Mouse (Mus musculus) CH12.LX (cell line): ENCODE data around the gene Ccdc81. TPM values are rescaled to one million over a fixed set of nuclear protein-coding genes. Genes with fewer than 3 reads are reported as not detected.
A peak's percentile ranks its signal among the peaks of the same experiment; 100 is the strongest.

Experiments used
- DNase-seq: peaks from one replicate; pipeline ENCODE4 v3.0.0-alpha.2; 2013; ENCODE audit errors: extremely low read depth
- H3K27ac ChIP-seq: 2 replicates; pipeline ENCODE4 v1.5.1; 2012; ENCODE audit warnings: low read depth, mild to moderate bottlenecking, control low read depth, moderate library complexity; ENCODE audit not compliant: insufficient read depth
- H3K27me3 ChIP-seq: replicated peaks from 2 replicates; pipeline ENCODE3; 2012; ENCODE audit warnings: inconsistent platforms
- H3K36me3 ChIP-seq, 2 experiments: replicated peaks in 1 of 2; 2 replicates each; pipeline versions ENCODE3 to v1.6.1; 2012; ENCODE audit warnings: inconsistent platforms in 1 of 2, low read length in 1 of 2, mild to moderate bottlenecking in 1 of 2, mixed read lengths in 1 of 2, moderate library complexity in 1 of 2; ENCODE audit not compliant: control insufficient read depth in 1 of 2, insufficient read depth in 1 of 2
- H3K4me1 ChIP-seq, 2 experiments: 2 replicates each; pipeline ENCODE4 v1.6.1; 2012; ENCODE audit warnings: inconsistent platforms in 1 of 2, moderate library complexity in 1 of 2; ENCODE audit not compliant: insufficient read depth in 2 of 2, control insufficient read depth in 1 of 2
- H3K4me2 ChIP-seq: 2 replicates; pipeline ENCODE4 v1.6.1; 2012; ENCODE audit warnings: low read depth, mild to moderate bottlenecking, control low read depth; ENCODE audit not compliant: poor library complexity, insufficient read depth, severe bottlenecking
- H3K4me3 ChIP-seq, 3 experiments: fragments of 150-350 bp in 1 of 3; sonication (generic) in 1 of 3; replicated peaks in 1 of 3; 2 replicates each; pipeline versions ENCODE3 to v1.5.1; 2011 to 2012; ENCODE audit warnings: low read depth in 2 of 3, low read length in 2 of 3, mild to moderate bottlenecking in 2 of 3, moderate library complexity in 2 of 3, control low read depth in 1 of 3, improper control_type of control experiment in 1 of 3, inconsistent platforms in 1 of 3, mixed read lengths in 1 of 3; ENCODE audit not compliant: poor library complexity in 1 of 3
- H3K79me2 ChIP-seq: replicated peaks from 2 replicates; pipeline ENCODE4 v1.6.1; 2012; ENCODE audit warnings: mild to moderate bottlenecking, moderate library complexity; ENCODE audit not compliant: control insufficient read depth, poor library complexity, insufficient read depth, severe bottlenecking; ENCODE audit errors: extremely low read depth
- H3K9ac ChIP-seq: 2 replicates; pipeline ENCODE4 v1.6.1; 2012; ENCODE audit warnings: low read depth, mild to moderate bottlenecking, control low read depth, moderate library complexity; ENCODE audit not compliant: insufficient read depth
- H3K9me3 ChIP-seq: replicated peaks from 2 replicates; pipeline ENCODE3; 2012; ENCODE audit warnings: low read length, inconsistent platforms, mixed read lengths
- CHD1 ChIP-seq: IDR thresholded peaks from 2 replicates; pipeline ENCODE4 v1.6.1; 2012; ENCODE audit warnings: low read depth, low read length, improper control_type of control experiment, inconsistent platforms
- CTCF ChIP-seq, 2 experiments: IDR thresholded peaks in 1 of 2; conservative IDR thresholded peaks in 1 of 2; 2 replicates each; pipeline ENCODE4 v1.5.1; 2011 to 2012; ENCODE audit warnings: low read depth in 2 of 2, low read length in 2 of 2, improper control_type of control experiment in 1 of 2, inconsistent platforms in 1 of 2, mild to moderate bottlenecking in 1 of 2, moderate library complexity in 1 of 2
- E2F4 ChIP-seq: IDR thresholded peaks from 2 replicates; pipeline ENCODE4 v1.6.1; 2011; ENCODE audit warnings: low read depth, low read length, improper control_type of control experiment; ENCODE audit not compliant: insufficient replicate concordance
- EP300 ChIP-seq: IDR thresholded peaks from 2 replicates; pipeline ENCODE4 v1.6.1; 2011; ENCODE audit warnings: low read length, improper control_type of control experiment
- GABPA ChIP-seq: IDR thresholded peaks from 2 replicates; pipeline ENCODE4 v1.6.1; 2012; ENCODE audit warnings: low read depth, low read length, improper control_type of control experiment, inconsistent platforms; ENCODE audit not compliant: insufficient replicate concordance
- HCFC1 ChIP-seq: IDR thresholded peaks from 2 replicates; pipeline ENCODE4 v1.6.1; 2012; ENCODE audit warnings: low read depth, mild to moderate bottlenecking, inconsistent platforms, low read length, improper control_type of control experiment
- IRF4 ChIP-seq: IDR thresholded peaks from 2 replicates; pipeline ENCODE4 v1.6.1; 2014; ENCODE audit warnings: low read depth, mild to moderate bottlenecking, inconsistent platforms, low read length, improper control_type of control experiment
- JUN ChIP-seq: IDR thresholded peaks from 2 replicates; pipeline ENCODE4 v1.6.1; 2011; ENCODE audit warnings: low read depth, mild to moderate bottlenecking, low read length, improper control_type of control experiment, moderate library complexity; ENCODE audit not compliant: insufficient read depth
- JUND ChIP-seq: conservative IDR thresholded peaks from 2 replicates; pipeline ENCODE4 v1.6.1; 2011; ENCODE audit warnings: low read depth, low read length, improper control_type of control experiment
- MXI1 ChIP-seq: IDR thresholded peaks from 2 replicates; pipeline ENCODE4 v1.6.1; 2011; ENCODE audit warnings: mild to moderate bottlenecking, low read depth, low read length, improper control_type of control experiment
- PAX5 ChIP-seq: IDR thresholded peaks from 2 replicates; pipeline ENCODE4 v1.6.1; 2012; ENCODE audit warnings: low read length, inconsistent platforms, mixed read lengths
- POLR2A ChIP-seq: IDR thresholded peaks from 2 replicates; pipeline ENCODE4 v1.6.1; 2011; ENCODE audit warnings: low read depth, mild to moderate bottlenecking, improper control_type of control experiment, low read length
- SMC3 ChIP-seq: IDR thresholded peaks from 2 replicates; pipeline ENCODE4 v1.6.1; 2011; ENCODE audit warnings: low read depth, low read length, improper control_type of control experiment
- TCF12 ChIP-seq: IDR thresholded peaks from 2 replicates; pipeline ENCODE4 v1.6.1; 2014; ENCODE audit warnings: low read depth, mild to moderate bottlenecking, inconsistent platforms, low read length, improper control_type of control experiment
- UBTF ChIP-seq: IDR thresholded peaks from 2 replicates; pipeline ENCODE4 v1.6.1; 2012; ENCODE audit warnings: low read depth, mild to moderate bottlenecking, inconsistent platforms, low read length, improper control_type of control experiment, moderate library complexity
- dilution Hi-C: fragments of 300-500 bp; cut with MboI; formaldehyde crosslinking; loops from 2 replicates; pipeline ENCODE4 v1.14.3; 2020; ENCODE audit warnings: low sequenced_read_pairs; ENCODE audit not compliant: extremely low pct_unique_long_range_greater_than_20kb, extremely low pct_ligation_motif_present
- in situ Hi-C: fragments of 300-500 bp; cut with MboI; formaldehyde crosslinking; loops from 3 replicates; pipeline ENCODE4 v1.14.3; 2019; ENCODE audit warnings: low sequenced_read_pairs, low pct_ligation_motif_present, low pct_unique_long_range_greater_than_20kb, mixed read lengths
- polyA plus RNA-seq: library from polyadenylated mRNA; unstranded; fragments of >175 nt; gene quantifications from 2 replicates; pipeline ENCODE4 v1.2.1, GENCODE M21; 2012; ENCODE audit warnings: low read depth; ENCODE audit not compliant: insufficient read length
- total RNA-seq, 2 experiments: library from RNA; depleted of rRNA; stranded (reverse); fragments of 300-350 nt in 1 of 2; fragments of >200 nt in 1 of 2; gene quantifications; 2 replicates each; pipeline ENCODE4 v1.2.3; 2012 to 2014

Ccdc81 gene
- total and polyA plus RNA-seq, 3 experiments, result not detected

GRCm38 (mm10) chr7:89864769-89865168, 38.7 kb downstream of the Ccdc81 start:
- dilution Hi-C loops, result no loop called here
- no peak overlapping the region for H3K9ac ChIP-seq
- H3K4me1 ChIP-seq, result peaks cover 0 to 3% of the 10 kb centered on the region in 2 experiments; a peak in 1 of 4 replicates

GRCm38 (mm10) chr7:89856440-89857217, 46.8 kb downstream of the Ccdc81 start:
- H3K4me2 ChIP-seq, result no peak overlapping the region
- dilution Hi-C loops, result no loop called here
- no peaks in the 10 kb centered on the region for H3K4me1 ChIP-seq
- H3K9ac ChIP-seq, result no peak overlapping the region
- no peak for TF ChIP-seq EP300
- no peak for TF ChIP-seq JUN
- TF ChIP-seq, all 38 proteins: peak for 0
- Histone ChIP-seq H3K36me3 (no peaks in the 10 kb centered on the region), H3K27me3 (no peaks in the 10 kb centered on the region), H3K4me3 (no peak overlapping the region), H3K9me3 (no peaks in the 10 kb centered on the region), H3K79me2 (no peaks in the 10 kb centered on the region), H3K27ac (no peak overlapping the region)
- in situ Hi-C loops, result no loop called here
- no peak for DNase-seq

More at GRCm38 (mm10) chr7:89864769-89865168, 38.7 kb downstream of the Ccdc81 start:
- Histone ChIP-seq H3K4me3 (no peak overlapping the region), H3K27me3 (no peaks in the 10 kb centered on the region), H3K4me2 (no peak overlapping the region), H3K9me3 (no peaks in the 10 kb centered on the region), H3K79me2 (no peaks in the 10 kb centered on the region), H3K27ac (no peak overlapping the region), H3K36me3 (no peaks in the 10 kb centered on the region)
- TF ChIP-seq IRF4 (no peak), POLR2A (no peak), UBTF (no peak), CTCF (conservative IDR thresholded peaks at IDR 0.05 in 1 of 2, IDR thresholded peaks at IDR 0.05 in 1 of 2; ENCODE audit: low read depth in 2 of 2, low read length in 2 of 2) (peak; percentile 16 to 44; a peak in 2 of 4 replicates), PAX5 (no peak)
- DNase-seq, result peak; percentile 39
- in situ Hi-C loops, result no loop called here

GRCm38 (mm10) chr7:89855196-89855595, 48.2 kb downstream of the Ccdc81 start:
- in situ Hi-C loops, result no loop called here
- Histone ChIP-seq H3K4me2 (no peak overlapping the region), H3K9ac (no peak overlapping the region), H3K27ac (no peak overlapping the region), H3K4me3 (no peak overlapping the region), H3K36me3 (no peaks in the 10 kb centered on the region), H3K9me3 (no peaks in the 10 kb centered on the region), H3K79me2 (no peaks in the 10 kb centered on the region), H3K4me1 (no peaks in the 10 kb centered on the region), H3K27me3 (no peaks in the 10 kb centered on the region)
- dilution Hi-C loops, result no loop called here
- TF ChIP-seq JUN (no peak), MXI1 (no peak), HCFC1 (no peak), SMC3 (no peak), E2F4 (no peak), CHD1 (no peak), GABPA (no peak), JUND (no peak), TCF12 (no peak)
- no peak for DNase-seq
